Mouse (Mus musculus): ENCODE measurements at regions not wholly inside any gene's neighbourhood (a gene's known extent, or its start where the extent isn't known, plus 50 kb on each side); places are given as distances from the start of the nearest gene placed in this dataset.

- no peak for DNase-seq (ENCODE audit: low spot score)
Observed at GRCm38 (mm10) chr14:72779446-72779845, 69.6 kb upstream of the Fndc3a start.

GRCm38 (mm10) chr14:72778756-72779155 lies 69.0 kb upstream of the Fndc3a start:
- no peak for DNase-seq (ENCODE audit: low spot score)

GRCm38 (mm10) chr14:72777927-72778560 lies 68.2 kb upstream of the Fndc3a start:
- no peak for DNase-seq (ENCODE audit: low spot score)

GRCm38 (mm10) chr14:72770237-72770636 lies 60.4 kb upstream of the Fndc3a start:
- DNase-seq (ENCODE audit: low spot score) = peak; percentile 15

GRCm38 (mm10) chr14:72760123-72760522 lies 50.3 kb upstream of the Fndc3a start:
- DNase-seq (ENCODE audit: low spot score) = no peak
